Mouse (Mus musculus) c-Kit-positive CD71-positive TER-119-positive erythroid progenitor cells, embryonic 14.5 days (primary cell): ENCODE results near the gene Vmn2r62.
"Not testable (repeated sequence)": the region's sequence is repeated elsewhere in the genome, so short reads cannot be mapped to it uniquely, and the experiment has no call there.

Source experiments
- DNase-seq: peaks from one replicate; pipeline ENCODE4 v3.0.0-alpha.2; 2013; ENCODE audit warnings: low spot score

Vmn2r62 gene

GRCm38 (mm10) chr7:42793425-42793824, at the start of gene Vmn2r62:
TSS of gene Vmn2r62 (minus strand) at chr7:42793525.
- DNase-seq, result not testable (repeated sequence)

GRCm38 (mm10) chr7:42838366-42838765, 45.0 kb upstream of the Vmn2r62 start:
- not testable (repeated sequence) for DNase-seq

DNA sequence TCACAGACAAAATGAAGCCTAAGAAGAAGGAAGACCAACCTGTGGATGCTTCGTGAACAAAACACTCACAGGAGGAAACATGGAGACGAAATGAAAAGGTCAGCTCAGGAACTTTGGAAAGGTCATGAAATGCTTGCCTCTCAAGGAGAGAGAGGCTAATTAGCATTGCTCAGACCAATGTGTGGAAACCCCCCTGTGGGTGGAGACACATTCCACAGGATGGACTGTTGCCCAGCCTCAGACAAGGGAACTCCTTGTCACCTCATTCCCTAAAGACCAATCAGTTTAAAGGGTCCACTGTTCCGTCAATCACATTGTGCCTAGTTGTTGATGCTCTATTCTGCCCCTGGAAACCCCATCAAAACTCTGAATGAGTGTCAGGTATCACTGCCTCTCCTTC, 38.9 kb upstream of the Vmn2r62 start:
- no peak for DNase-seq

- no peak for DNase-seq
Measured at GRCm38 (mm10) chr7:42749836-42750235, 43.5 kb downstream of the Vmn2r62 start.

GRCm38 (mm10) chr7:42738536-42739210, 54.7 kb downstream of the Vmn2r62 start:
- DNase-seq, result no peak

- DNase-seq, result not testable (repeated sequence)
Measured at GRCm38 (mm10) chr7:42726917-42727316, 66.4 kb downstream of the Vmn2r62 start, which contains the start of gene Gm17067. TSS of gene Gm17067 (minus strand) at chr7:42727017.
